Mouse (Mus musculus) forebrain, postnatal 0 days (tissue): ENCODE results near the gene Olfr461. TPM values are rescaled to one million over a fixed set of nuclear protein-coding genes. Genes with fewer than 3 reads are reported as not detected.
"Not testable (repeated sequence)": the region's sequence is repeated elsewhere in the genome, so short reads cannot be mapped to it uniquely, and the experiment has no call there.

ENCODE experiments used
- ATAC-seq: fragments of 200-750 bp; cut with Nextera tagmentation; 2 replicates; pipeline ENCODE4 v1.8.0; 2017; ENCODE audit warnings: mild to moderate bottlenecking, moderate library complexity
- DNase-seq: peaks from one replicate; pipeline ENCODE4 v3.0.0-alpha.2; 2015
- H3K27ac ChIP-seq: fragments of 300-500 bp; sonication (generic); 2 replicates; pipeline ENCODE4 v1.5.1; 2014; ENCODE audit warnings: low read depth, mild to moderate bottlenecking, antibody characterized with exemption, low read length, moderate library complexity, mixed read lengths
- H3K27me3 ChIP-seq: fragments of 300-500 bp; sonication (generic); 2 replicates; pipeline ENCODE4 v1.6.1; 2014; ENCODE audit warnings: mild to moderate bottlenecking, low read length, mixed read lengths; ENCODE audit not compliant: insufficient read depth
- H3K36me3 ChIP-seq: fragments of 300-500 bp; sonication (generic); 2 replicates; pipeline ENCODE4 v1.6.1; 2014; ENCODE audit warnings: mild to moderate bottlenecking, moderate library complexity; ENCODE audit not compliant: insufficient read depth
- H3K4me1 ChIP-seq: fragments of 300-500 bp; sonication (generic); 2 replicates; pipeline ENCODE4 v1.6.1; 2014; ENCODE audit warnings: antibody characterized with exemption; ENCODE audit not compliant: insufficient read depth
- H3K4me2 ChIP-seq: fragments of 300-500 bp; sonication (generic); 2 replicates; pipeline ENCODE4 v1.6.1; 2014; ENCODE audit warnings: low read depth, mild to moderate bottlenecking, moderate library complexity
- H3K4me3 ChIP-seq: fragments of 300-500 bp; sonication (generic); 2 replicates; pipeline ENCODE4 v1.5.1; 2014; ENCODE audit warnings: low read depth, low read length, mixed read lengths
- H3K9ac ChIP-seq: fragments of 300-500 bp; sonication (generic); 2 replicates; pipeline ENCODE4 v1.6.1; 2014; ENCODE audit warnings: mild to moderate bottlenecking
- H3K9me3 ChIP-seq: fragments of 300-500 bp; sonication (generic); 2 replicates; pipeline ENCODE4 v1.6.1; 2016; ENCODE audit warnings: low read length
- CTCF ChIP-seq: sonication (generic); IDR thresholded peaks from 2 replicates; pipeline ENCODE4 v1.5.1; 2016; ENCODE audit warnings: antibody characterized with exemption, control low read depth, low read depth
- WGBS: fragments of 180-500 bp; shearing (Covaris S2); extraction: QIAGEN DNeasy Blood & Tissue Kit; methylation state at CpG from one replicate; pipeline ENCODE4 v1.1.7; 2014; 5-methylcytosine and 5-hydroxymethylcytosine counted together
- polyA plus RNA-seq: library from polyadenylated mRNA; unstranded; fragments of >200 nt; fragmentation: Nextera tagmentation; extraction: Ambion mirVana; gene quantifications from 2 replicates; pipeline ENCODE4 v1.2.1, GENCODE M21; 2015
- total RNA-seq: library from RNA; depleted of rRNA; stranded (reverse); fragments of >200 nt; gene quantifications from 2 replicates; pipeline ENCODE4 v1.2.3, GENCODE M21; 2014; rRNA removed

Olfr461 gene
- not detected in 2 replicates for total RNA-seq
- polyA plus RNA-seq: 0.07 TPM in 1 of 2 replicates, not detected in the other

DNA sequence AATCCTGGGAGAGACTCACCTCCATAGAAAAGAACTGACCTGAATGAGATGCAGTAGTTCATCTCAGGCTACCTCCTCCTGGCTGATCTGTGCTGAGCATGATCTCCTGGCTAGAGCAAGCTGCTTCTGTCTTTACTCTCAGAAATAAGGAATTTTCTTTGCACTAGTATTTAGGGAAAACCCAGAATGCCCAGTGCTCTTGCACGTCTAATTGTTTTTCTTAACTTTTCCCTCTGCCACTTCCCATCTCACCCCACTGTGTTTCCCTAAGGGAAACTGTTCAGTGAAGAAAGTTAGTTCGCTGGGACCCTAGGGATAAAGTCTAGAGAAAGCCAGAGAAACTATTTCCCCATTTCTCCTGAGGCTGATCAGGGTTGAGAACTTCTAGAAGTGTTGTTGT, at the start of gene Olfr461:
TSS of gene Olfr461 (minus strand) at position 101 of the 400 bp plus-strand sequence.
- no peaks in the 10 kb centered on the region for H3K27me3 ChIP-seq
- no peak within 1 kb of the TSS for H3K9ac ChIP-seq
- no peak within 1 kb of the TSS for H3K27ac ChIP-seq
- no peaks in the 10 kb centered on the region for H3K9me3 ChIP-seq
- DNase-seq: no peak
- no peaks in the 10 kb centered on the region for H3K36me3 ChIP-seq
- no peak for TF ChIP-seq CTCF
- H3K4me2 ChIP-seq: no peak within 1 kb of the TSS
- H3K4me3 ChIP-seq: no peak within 1 kb of the TSS
- WGBS: 86% methylated on average over 2 of the region's 2 CpGs
- no peaks in the 10 kb centered on the region for H3K4me1 ChIP-seq
- no peak for ATAC-seq

DNA sequence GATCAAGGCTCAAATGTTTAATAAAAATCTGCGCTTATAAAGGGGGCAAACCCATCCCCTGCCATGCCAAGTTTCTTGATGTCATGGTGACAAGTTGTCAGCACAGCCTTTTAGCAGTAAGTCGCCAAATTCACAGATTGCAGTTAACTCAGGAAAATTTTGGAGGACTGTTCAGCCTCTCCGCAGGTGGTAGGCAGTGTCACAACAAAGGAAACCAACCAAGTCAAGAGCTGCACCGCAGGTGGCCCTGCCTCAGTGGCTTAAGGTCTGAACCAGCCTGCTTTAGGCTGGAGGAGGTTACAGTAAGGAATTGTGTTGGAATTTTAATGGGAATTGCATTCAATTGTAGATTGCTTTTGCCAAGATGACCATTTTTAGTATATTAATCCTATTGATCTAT, 43.7 kb upstream of the Olfr461 start:
- not testable (repeated sequence) for H3K36me3 ChIP-seq, H3K27me3 ChIP-seq, H3K27ac ChIP-seq, DNase-seq, H3K4me1 ChIP-seq, H3K9me3 ChIP-seq, H3K9ac ChIP-seq, H3K4me2 ChIP-seq, H3K4me3 ChIP-seq, ATAC-seq
- 27% methylated on average over 4 of the region's 4 CpGs for WGBS

DNA sequence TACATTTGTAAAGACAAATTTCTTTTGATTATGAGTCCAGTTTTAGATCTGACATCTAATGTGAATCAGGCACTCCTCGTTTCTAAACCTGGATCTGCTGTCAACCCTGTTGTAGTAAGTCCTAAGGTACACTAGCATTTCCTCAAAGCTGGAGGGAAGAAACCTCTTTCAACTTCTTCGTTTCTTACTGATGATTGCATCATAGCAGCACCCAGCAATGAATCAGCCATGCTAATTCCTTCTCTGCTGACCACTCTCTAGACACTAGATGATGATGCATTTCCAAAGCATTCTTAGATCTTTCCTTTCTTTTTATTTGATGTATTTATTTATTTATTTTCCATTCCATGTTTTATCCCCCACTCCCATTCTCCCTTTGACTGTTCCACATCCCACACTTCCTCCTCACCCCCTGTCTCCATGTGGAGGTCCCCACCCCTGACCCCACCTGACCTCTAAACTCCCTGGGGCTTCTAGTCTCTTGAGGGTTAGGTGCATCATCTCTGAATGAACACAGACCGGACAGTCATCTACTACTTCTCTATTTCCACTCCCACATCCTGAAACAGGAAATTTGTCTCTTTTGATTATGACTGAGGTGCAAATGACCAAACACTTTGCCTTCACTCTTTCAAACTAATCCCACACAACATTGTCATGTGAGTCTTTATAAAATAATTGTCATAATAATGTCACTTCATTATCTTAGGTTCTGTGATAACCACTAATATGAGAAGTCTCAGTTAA, 40.1 kb upstream of the Olfr461 start:
- 71% methylated on average over 3 of the region's 3 CpGs for WGBS
- no peak overlapping the region for H3K9ac ChIP-seq
- no peak for ATAC-seq
- no peak overlapping the region for H3K27ac ChIP-seq
- no peaks in the 10 kb centered on the region for H3K36me3 ChIP-seq
- no peaks in the 10 kb centered on the region for H3K27me3 ChIP-seq
- no peaks in the 10 kb centered on the region for H3K9me3 ChIP-seq
- no peak for DNase-seq
- no peaks in the 10 kb centered on the region for H3K4me1 ChIP-seq
- no peak for TF ChIP-seq CTCF
- H3K4me3 ChIP-seq: no peak overlapping the region
- no peak overlapping the region for H3K4me2 ChIP-seq

DNA sequence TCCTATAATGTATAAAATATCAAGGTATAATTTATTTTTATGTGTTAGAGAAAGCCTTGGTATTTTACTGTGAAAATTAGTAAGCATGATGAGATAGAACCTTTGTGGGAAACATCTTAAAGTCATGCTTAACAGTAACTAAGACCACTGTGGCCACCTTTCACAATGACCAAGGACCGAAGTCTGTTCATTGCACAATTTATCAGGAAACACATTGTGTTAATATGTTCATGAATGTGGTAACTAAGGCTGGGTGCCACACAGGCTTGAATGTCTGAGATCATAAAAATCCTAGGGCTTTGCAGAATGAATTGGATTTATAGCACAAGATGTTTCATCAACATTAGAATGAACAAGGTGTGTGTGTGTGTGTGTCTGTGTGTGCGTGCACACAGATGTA, 33.5 kb upstream of the Olfr461 start:
- no peaks in the 10 kb centered on the region for H3K4me1 ChIP-seq

DNA sequence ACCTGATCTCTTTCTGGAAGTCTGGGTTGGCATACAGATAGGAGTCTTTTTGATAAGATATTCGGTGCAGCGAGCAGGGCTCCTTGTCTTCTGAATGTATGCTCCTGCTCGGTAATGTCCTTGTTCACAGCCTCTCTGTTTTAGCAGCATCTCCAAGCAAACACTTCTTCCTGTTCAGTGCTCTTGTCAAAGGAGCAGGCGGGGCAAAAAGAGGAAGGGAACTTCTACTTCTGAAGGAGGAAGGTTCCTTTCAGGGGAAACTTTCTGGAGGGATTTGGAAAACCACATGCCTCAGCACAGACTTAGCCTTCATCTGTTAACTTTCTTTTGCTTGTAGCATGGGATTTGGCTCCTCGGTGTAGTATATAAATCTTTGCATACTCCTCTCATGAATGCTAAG, 30.8 kb upstream of the Olfr461 start, which contains the start of gene Clec5a:
TSS of gene Clec5a (minus strand) at position 177 of the 400 bp plus-strand sequence.
- H3K36me3 ChIP-seq: no peaks in the 10 kb centered on the region
- no peaks in the 10 kb centered on the region for H3K27me3 ChIP-seq
- H3K9me3 ChIP-seq: no peaks in the 10 kb centered on the region
- no peak for DNase-seq
- no peak for TF ChIP-seq CTCF
- H3K4me2 ChIP-seq: no peak within 1 kb of the TSS
- WGBS: 87% methylated on average over 5 of the region's 5 CpGs
- peak; percentile 36 for ATAC-seq
- no peak within 1 kb of the TSS for H3K9ac ChIP-seq
- H3K4me1 ChIP-seq: no peaks in the 10 kb centered on the region
- H3K4me3 ChIP-seq: no peak within 1 kb of the TSS
- no peak within 1 kb of the TSS for H3K27ac ChIP-seq

More for the DNA sequence above, 33.5 kb upstream of the Olfr461 start:
- Histone ChIP-seq H3K9me3 (no peaks in the 10 kb centered on the region), H3K9ac (no peak overlapping the region), H3K36me3 (no peaks in the 10 kb centered on the region), H3K4me3 (no peak overlapping the region), H3K27me3 (no peaks in the 10 kb centered on the region), H3K27ac (no peak overlapping the region), H3K4me2 (no peak overlapping the region)
- DNase-seq (no peak), ATAC-seq (no peak)
- 96% methylated on average over 2 of the region's 2 CpGs for WGBS
- no peak for TF ChIP-seq CTCF

DNA sequence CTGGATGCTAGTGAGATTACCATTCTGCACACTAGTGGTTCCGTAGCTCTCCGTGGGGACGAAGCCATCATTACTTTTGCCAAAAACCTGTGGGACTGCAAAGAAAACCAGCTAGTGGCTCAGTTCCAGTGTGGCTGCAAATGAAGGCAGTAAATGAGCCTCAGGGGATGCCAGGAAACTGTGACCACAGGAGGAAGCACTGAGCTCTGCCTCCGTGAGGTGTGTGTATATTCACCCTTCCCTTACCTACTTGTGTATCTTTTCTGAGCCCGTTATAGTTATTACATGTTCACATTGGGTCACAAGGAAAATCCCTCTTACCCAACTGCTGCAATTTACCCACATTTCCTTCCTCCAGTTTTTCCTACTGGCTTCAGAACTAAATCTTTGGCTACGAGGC, 29.5 kb upstream of the Olfr461 start:
- Histone ChIP-seq H3K4me3 (no peak overlapping the region), H3K27me3 (no peaks in the 10 kb centered on the region), H3K36me3 (no peaks in the 10 kb centered on the region), H3K27ac (no peak overlapping the region), H3K9me3 (no peaks in the 10 kb centered on the region), H3K9ac (no peak overlapping the region), H3K4me1 (no peaks in the 10 kb centered on the region), H3K4me2 (no peak overlapping the region)
- DNase-seq (no peak), ATAC-seq (no peak)
- 65% methylated on average over 6 of the region's 6 CpGs for WGBS
- no peak for TF ChIP-seq CTCF

DNA sequence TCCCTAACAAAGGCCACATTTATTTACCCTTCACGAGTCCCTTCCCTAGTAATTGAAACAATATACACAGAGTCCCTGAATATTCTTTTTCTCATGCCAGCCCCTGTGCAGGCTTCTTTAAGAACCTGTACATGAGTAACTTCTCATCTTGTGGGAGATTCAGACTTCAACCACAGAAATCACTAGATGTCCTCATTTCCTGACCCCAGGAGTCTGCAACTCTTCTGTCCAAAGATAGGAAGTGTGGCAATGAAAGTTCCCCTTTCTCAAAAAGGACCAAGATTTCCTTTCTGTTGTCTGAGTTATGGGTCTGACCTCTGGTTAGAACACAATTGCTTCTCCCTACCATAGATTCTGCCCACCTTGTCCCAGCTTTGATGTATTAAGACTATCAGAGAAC, 21.5 kb upstream of the Olfr461 start:
- Histone ChIP-seq H3K4me2 (no peak overlapping the region), H3K27ac (no peak overlapping the region), H3K27me3 (no peaks in the 10 kb centered on the region), H3K4me3 (no peak overlapping the region), H3K9me3 (no peaks in the 10 kb centered on the region), H3K9ac (no peak overlapping the region), H3K36me3 (no peaks in the 10 kb centered on the region), H3K4me1 (no peaks in the 10 kb centered on the region)
- WGBS: 87% methylated on average over 1 of the region's 1 CpGs
- ATAC-seq (no peak), DNase-seq (no peak)
- no peak for TF ChIP-seq CTCF
